Mouse (Mus musculus): ENCODE results near the gene Anp32a. TPM values are rescaled to one million over a fixed set of nuclear protein-coding genes. Genes with fewer than 3 reads are reported as not detected.

Anp32a gene
- total RNA-seq (2014; rRNA removed) = 130 and 140 TPM in 2 replicates
- 96.1 and 110 TPM in 2 replicates for polyA plus RNA-seq (2015; fragmentation: Nextera tagmentation; extraction: Ambion mirVana)

- Histone ChIP-seq H3K4me3 (ENCODE audit: low read depth, low read length) (peak within 1 kb of the TSS; percentile 77), H3K9ac (peak within 1 kb of the TSS; percentile 99), H3K36me3 (ENCODE audit: insufficient read depth) (no peaks in the 10 kb centered on the region), H3K27me3 (ENCODE audit: insufficient read depth, low read length) (no peaks in the 10 kb centered on the region), H3K4me2 (ENCODE audit: low read depth) (peak within 1 kb of the TSS; percentile 84), H3K4me1 (ENCODE audit: insufficient read depth) (peaks cover 17% of the 10 kb centered on the region), H3K9me3 (ENCODE audit: low read length) (no peaks in the 10 kb centered on the region), H3K27ac (ENCODE audit: low read depth, low read length) (peak within 1 kb of the TSS; percentile 100)
- WGBS = under 1% methylated on average over 34 of the region's 34 CpGs
- no peak for TF ChIP-seq CTCF (IDR thresholded peaks at IDR 0.05; ENCODE audit: low read depth)
- peak; percentile 99 for DNase-seq
- ATAC-seq = peak; percentile 93
Measured at GRCm38 (mm10) chr9:62341123-62341486, at the start of gene Anp32a. TSS of gene Anp32a (plus strand) at chr9:62341293.

- Histone ChIP-seq H3K9me3 (ENCODE audit: low read length) (no peaks in the 10 kb centered on the region), H3K4me1 (ENCODE audit: insufficient read depth) (no peaks in the 10 kb centered on the region), H3K4me3 (ENCODE audit: low read depth, low read length) (no peak overlapping the region), H3K36me3 (ENCODE audit: insufficient read depth) (no peaks in the 10 kb centered on the region), H3K9ac (no peak overlapping the region), H3K27ac (ENCODE audit: low read depth, low read length) (no peak overlapping the region; the same call in 1 of the 2 replicates), H3K4me2 (ENCODE audit: low read depth) (no peak overlapping the region), H3K27me3 (ENCODE audit: insufficient read depth, low read length) (no peaks in the 10 kb centered on the region)
- ATAC-seq (0 out of 2 replicates have a peak, but pooled peaks have one; percentile 34), DNase-seq (peak; percentile 91)
- WGBS = 28% methylated on average over 7 of the region's 7 CpGs
- TF ChIP-seq CTCF (IDR thresholded peaks at IDR 0.05; ENCODE audit: low read depth) = peak; percentile 95
Measured at GRCm38 (mm10) chr9:62295006-62295698, 45.9 kb upstream of the Anp32a start.

DNA sequence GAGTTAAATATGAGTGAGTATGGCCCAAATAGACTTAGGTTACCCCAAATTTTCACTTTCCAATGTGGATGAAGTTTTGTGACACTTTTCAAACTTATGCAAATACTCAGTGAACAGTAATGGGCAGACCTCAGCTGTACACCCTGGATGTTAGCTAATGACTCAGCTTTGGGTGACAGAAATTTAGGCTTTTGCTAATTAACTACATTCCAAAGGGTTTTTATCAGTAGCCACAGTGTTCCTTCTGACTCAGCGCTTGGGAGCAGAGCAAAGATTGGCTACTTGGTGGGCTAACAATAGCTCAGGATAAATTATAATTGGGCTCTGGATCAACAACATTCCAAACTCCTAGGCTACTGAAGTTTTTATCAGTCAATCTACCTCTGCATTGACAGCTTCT lies 44.2 kb upstream of the Anp32a start:
- H3K27me3 ChIP-seq (ENCODE audit: insufficient read depth, low read length) = no peaks in the 10 kb centered on the region
- no peak overlapping the region for H3K4me2 ChIP-seq (ENCODE audit: low read depth)
- TF ChIP-seq CTCF (IDR thresholded peaks at IDR 0.05; ENCODE audit: low read depth) = no peak
- no peak overlapping the region for H3K9ac ChIP-seq
- 12% methylated on average over 1 of the region's 1 CpGs for WGBS
- H3K4me1 ChIP-seq (ENCODE audit: insufficient read depth) = no peaks in the 10 kb centered on the region
- no peak overlapping the region for H3K4me3 ChIP-seq (ENCODE audit: low read depth, low read length)
- no peak overlapping the region for H3K27ac ChIP-seq (ENCODE audit: low read depth, low read length)
- no peak for DNase-seq
- no peaks in the 10 kb centered on the region for H3K9me3 ChIP-seq (ENCODE audit: low read length)
- H3K36me3 ChIP-seq (ENCODE audit: insufficient read depth) = no peaks in the 10 kb centered on the region
- no peak for ATAC-seq

DNA sequence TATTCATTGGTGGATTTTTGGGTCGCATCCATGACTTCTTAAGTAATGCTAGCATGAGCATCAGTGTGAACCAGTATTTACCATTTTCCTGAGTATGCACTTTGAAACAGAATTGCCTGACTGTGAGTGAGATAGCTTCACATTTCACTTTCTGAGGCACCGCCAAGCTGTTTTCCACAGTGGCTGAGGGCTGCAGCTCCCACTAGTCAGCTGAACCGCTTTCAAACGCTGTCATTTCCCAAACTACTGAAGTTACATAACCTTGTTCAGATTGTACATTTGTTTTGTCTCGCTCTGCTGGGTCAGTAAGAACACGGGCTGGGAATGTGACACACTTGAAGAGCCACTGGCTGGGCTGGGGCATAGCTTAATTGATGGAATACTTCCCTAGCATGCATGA lies 25.5 kb upstream of the Anp32a start:
- no peaks in the 10 kb centered on the region for H3K36me3 ChIP-seq (ENCODE audit: insufficient read depth)
- H3K9ac ChIP-seq = no peak overlapping the region
- no peaks in the 10 kb centered on the region for H3K9me3 ChIP-seq (ENCODE audit: low read length)
- H3K4me3 ChIP-seq (ENCODE audit: low read depth, low read length) = no peak overlapping the region
- no peak for ATAC-seq
- WGBS = 86% methylated on average over 6 of the region's 6 CpGs
- DNase-seq = no peak
- no peak overlapping the region for H3K27ac ChIP-seq (ENCODE audit: low read depth, low read length)
- no peak overlapping the region for H3K4me2 ChIP-seq (ENCODE audit: low read depth)
- TF ChIP-seq CTCF (IDR thresholded peaks at IDR 0.05; ENCODE audit: low read depth) = no peak
- H3K27me3 ChIP-seq (ENCODE audit: insufficient read depth, low read length) = no peaks in the 10 kb centered on the region
- no peaks in the 10 kb centered on the region for H3K4me1 ChIP-seq (ENCODE audit: insufficient read depth)

DNA sequence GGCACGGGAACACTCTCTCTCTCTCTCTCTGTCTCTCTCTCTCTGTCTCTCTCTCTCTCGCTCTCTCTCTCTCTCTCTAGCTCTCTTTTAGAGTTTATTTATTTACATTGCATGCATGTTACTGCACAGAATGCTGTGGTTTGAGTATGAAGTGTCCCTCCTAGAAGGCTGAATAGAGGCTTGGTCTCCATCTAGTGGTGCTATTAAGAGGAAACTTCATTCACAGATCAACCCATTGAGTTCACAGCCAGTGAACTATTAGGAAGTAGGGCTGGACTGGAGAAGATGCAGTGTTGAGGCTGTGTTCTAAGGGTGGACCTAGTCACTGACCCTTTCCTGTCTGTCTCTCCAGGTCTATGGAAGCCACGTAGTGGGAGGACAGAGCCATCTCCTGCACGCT lies 22.4 kb upstream of the Anp32a start:
- peak; percentile 36 for TF ChIP-seq CTCF (IDR thresholded peaks at IDR 0.05; ENCODE audit: low read depth)
- H3K4me3 ChIP-seq (ENCODE audit: low read depth, low read length) = no peak overlapping the region
- no peaks in the 10 kb centered on the region for H3K9me3 ChIP-seq (ENCODE audit: low read length)
- no peak overlapping the region for H3K9ac ChIP-seq
- DNase-seq (no peak), ATAC-seq (no peak)
- H3K27me3 ChIP-seq (ENCODE audit: insufficient read depth, low read length) = no peaks in the 10 kb centered on the region
- 83% methylated on average over 4 of the region's 4 CpGs for WGBS
- H3K27ac ChIP-seq (ENCODE audit: low read depth, low read length) = no peak overlapping the region
- H3K36me3 ChIP-seq (ENCODE audit: insufficient read depth) = no peaks in the 10 kb centered on the region
- no peaks in the 10 kb centered on the region for H3K4me1 ChIP-seq (ENCODE audit: insufficient read depth)
- no peak overlapping the region for H3K4me2 ChIP-seq (ENCODE audit: low read depth)

- DNase-seq = no peak
- Histone ChIP-seq H3K4me3 (ENCODE audit: low read depth, low read length) (no peak overlapping the region), H3K9me3 (ENCODE audit: low read length) (no peaks in the 10 kb centered on the region), H3K27ac (ENCODE audit: low read depth, low read length) (no peak overlapping the region), H3K36me3 (ENCODE audit: insufficient read depth) (no peaks in the 10 kb centered on the region), H3K4me2 (ENCODE audit: low read depth) (no peak overlapping the region), H3K27me3 (ENCODE audit: insufficient read depth, low read length) (no peaks in the 10 kb centered on the region), H3K9ac (no peak overlapping the region), H3K4me1 (ENCODE audit: insufficient read depth) (no peaks in the 10 kb centered on the region)
- no peak for ATAC-seq
- 78% methylated on average over 1 of the region's 1 CpGs for WGBS
- no peak for TF ChIP-seq CTCF (IDR thresholded peaks at IDR 0.05; ENCODE audit: low read depth)
Measured at GRCm38 (mm10) chr9:62323816-62324215, 17.3 kb upstream of the Anp32a start.

DNA sequence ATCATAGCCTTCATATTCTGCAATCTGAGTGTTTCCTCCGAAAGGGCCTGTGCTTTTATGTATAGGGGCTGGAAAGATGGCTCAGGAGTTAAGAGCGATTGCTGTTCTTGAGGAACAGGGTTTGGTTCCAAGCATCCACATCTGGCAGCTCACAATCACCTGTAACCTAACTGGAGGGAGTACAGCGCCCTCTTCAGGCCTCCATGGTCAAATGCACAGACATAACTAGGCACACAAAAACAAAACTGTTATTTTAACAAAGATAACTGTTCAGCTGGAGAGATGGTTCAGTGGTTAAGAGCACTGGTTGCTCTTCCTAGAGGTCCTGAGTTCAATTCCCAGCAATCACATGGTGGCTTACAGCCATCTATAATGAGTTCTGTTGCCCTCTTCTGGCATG lies 15.1 kb upstream of the Anp32a start:
- peak; percentile 6; the same call in 1 of the 2 replicates for TF ChIP-seq CTCF (IDR thresholded peaks at IDR 0.05; ENCODE audit: low read depth)

More for the DNA sequence above, 15.1 kb upstream of the Anp32a start:
- Histone ChIP-seq H3K27ac (ENCODE audit: low read depth, low read length) (no peak overlapping the region), H3K27me3 (ENCODE audit: insufficient read depth, low read length) (no peaks in the 10 kb centered on the region), H3K4me1 (ENCODE audit: insufficient read depth) (no peaks in the 10 kb centered on the region), H3K9me3 (ENCODE audit: low read length) (no peaks in the 10 kb centered on the region), H3K4me2 (ENCODE audit: low read depth) (no peak overlapping the region), H3K36me3 (ENCODE audit: insufficient read depth) (no peaks in the 10 kb centered on the region), H3K9ac (no peak overlapping the region), H3K4me3 (ENCODE audit: low read depth, low read length) (no peak overlapping the region)
- ATAC-seq = no peak
- WGBS = 73% methylated on average over 3 of the region's 3 CpGs
- no peak for DNase-seq

Measured in forebrain, postnatal 0 days (tissue).